Mouse (Mus musculus): ENCODE data around the gene Wdr31. TPM values are rescaled to one million over a fixed set of nuclear protein-coding genes. Genes with fewer than 3 reads are reported as not detected.

The Wdr31 gene
- total RNA-seq (2021): under 1 TPM; 0.27 to 0.54 TPM
- long read RNA-seq, experiment 1: 0 reads
- long read RNA-seq, experiment 2: 0 reads

DNA sequence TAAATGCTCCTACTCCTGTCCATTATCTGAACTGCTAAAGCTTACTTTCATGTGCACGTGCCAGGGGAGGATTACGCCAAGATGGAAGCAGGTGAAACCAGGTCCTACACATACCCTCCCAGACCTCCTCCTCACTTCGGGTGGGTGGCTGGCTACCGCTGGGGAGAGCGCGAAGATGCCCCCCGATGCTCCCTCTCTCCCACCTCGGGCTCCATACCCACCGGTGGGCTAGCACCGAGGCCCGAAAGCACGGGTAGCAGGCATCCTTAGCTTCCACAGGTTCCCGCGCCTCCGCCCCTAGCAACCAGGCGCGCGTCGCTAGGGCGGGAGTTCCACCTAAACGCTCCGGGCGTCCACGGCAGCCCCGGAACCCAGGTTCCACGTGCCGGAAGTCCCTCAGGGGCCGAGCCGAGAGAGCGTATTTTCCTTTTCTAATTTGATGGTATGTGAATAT is at the start of gene Wdr31:
Gene Wdr31 (minus strand): TSS at position 299 of the 454 bp plus-strand sequence.
- DNase-seq: peak; percentile 76

- DNase-seq: peak; percentile 88
Measured at GRCm38 (mm10) chr4:62519849-62520233, 49.1 kb upstream of the Wdr31 start, which contains the start of gene Alad. Gene Alad, minus strand, starts transcription at chr4:62519918.

DNA sequence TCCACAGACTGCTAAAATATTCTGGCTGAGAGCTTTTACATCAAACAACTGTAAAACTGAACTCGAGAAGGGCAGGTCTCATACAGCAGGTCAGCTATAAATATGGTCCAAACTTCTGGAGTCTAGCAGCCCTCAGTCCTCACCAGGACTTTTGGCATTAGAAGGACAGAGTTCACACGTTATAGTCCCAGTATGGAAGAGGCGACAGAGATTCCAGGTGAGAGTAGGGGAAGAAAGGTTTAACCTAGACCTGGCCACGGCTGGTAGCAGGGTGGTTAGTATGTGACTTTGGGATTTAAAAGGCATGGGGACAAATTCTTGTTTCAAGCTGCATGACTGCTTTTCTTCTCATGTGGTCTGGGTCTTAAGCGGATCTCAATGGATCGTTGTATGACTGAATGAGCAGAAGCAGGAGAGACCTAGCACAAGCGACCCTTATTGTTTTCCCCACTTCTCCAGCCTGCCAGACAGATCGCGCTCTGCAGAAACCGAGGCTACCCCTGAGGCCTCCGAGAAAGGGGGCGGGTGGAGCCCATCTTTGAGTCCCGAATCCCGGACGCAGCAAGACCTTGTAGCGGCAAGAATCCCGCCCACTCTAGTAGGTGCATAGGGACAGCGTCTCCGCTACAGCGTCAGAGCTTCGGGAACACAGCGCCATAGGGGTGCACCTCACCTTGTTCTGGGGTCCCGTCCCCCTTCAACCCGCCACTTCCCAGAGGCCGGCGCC is 48.6 kb upstream of the Wdr31 start:
- no peak for DNase-seq

GRCm38 (mm10) chr4:62518416-62519121 is 47.9 kb upstream of the Wdr31 start:
- no peak for DNase-seq

DNA sequence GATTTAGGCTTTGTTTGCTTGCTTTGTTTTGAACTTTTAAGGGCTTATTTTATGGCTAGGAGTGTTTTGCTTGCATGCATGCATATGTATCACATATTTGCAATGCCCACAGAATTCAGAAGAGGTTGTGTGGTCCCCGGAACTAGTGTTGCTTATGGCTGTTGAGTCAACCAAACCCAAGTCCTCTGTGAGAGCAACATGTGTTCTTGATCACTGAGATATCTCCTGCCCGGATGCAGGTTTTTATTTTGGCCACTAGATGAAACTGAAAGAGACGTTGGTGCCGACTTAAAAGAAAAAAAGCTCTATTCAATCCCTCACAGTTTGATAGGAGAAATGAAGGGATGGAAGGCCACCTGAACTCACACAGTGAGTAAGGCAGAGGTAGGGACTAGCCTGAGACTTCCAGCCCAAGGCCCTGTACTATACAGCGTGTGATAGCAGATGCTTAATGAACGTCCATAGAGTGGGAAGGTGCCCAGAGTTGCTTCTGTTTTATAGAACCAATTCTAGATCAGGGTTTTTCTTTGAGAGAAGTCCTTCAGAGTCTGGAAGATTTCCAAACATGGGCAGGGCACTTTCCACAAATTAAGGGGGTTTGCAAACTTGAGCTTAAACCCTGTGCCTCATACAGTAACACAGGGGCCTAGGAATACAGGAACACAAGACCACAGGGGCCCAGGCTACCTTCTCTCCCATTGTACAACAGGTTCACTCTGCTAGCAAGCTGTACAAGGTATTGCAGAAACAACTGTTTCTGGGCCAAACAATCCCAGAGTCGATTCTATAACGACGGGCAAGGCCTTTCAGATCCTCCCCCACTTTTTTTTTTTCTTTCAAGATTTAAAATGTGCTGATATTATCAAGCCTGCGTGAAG is 47.1 kb upstream of the Wdr31 start:
- DNase-seq: no peak

- no peak for DNase-seq
Measured at GRCm38 (mm10) chr4:62517046-62517445, 46.4 kb upstream of the Wdr31 start.

- no peak for DNase-seq
Measured at GRCm38 (mm10) chr4:62516579-62516978, 45.9 kb upstream of the Wdr31 start.

- DNase-seq: no peak
Measured at GRCm38 (mm10) chr4:62516079-62516478, 45.4 kb upstream of the Wdr31 start.

DNA sequence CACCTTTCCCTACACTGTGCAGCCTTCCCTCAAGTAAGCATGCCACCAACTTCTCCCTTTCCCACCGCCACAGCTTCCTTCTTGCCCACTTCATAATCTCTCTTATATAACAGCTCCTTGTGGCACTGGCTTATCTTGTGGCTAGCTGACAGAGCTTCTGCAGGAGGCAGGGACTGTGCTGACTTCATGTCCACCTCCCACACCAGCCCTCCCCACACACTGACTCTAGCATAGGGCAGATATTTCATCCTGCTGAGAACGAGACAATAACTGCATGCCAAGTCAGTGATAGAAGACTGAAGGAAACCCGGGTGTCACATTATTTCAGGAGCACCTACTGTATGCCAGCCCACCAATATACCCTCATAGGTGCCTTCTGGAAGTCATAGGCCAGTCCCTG is 44.8 kb upstream of the Wdr31 start:
- no peak for DNase-seq

GRCm38 (mm10) chr4:62514995-62515394 is 44.3 kb upstream of the Wdr31 start:
- DNase-seq: no peak

DNA sequence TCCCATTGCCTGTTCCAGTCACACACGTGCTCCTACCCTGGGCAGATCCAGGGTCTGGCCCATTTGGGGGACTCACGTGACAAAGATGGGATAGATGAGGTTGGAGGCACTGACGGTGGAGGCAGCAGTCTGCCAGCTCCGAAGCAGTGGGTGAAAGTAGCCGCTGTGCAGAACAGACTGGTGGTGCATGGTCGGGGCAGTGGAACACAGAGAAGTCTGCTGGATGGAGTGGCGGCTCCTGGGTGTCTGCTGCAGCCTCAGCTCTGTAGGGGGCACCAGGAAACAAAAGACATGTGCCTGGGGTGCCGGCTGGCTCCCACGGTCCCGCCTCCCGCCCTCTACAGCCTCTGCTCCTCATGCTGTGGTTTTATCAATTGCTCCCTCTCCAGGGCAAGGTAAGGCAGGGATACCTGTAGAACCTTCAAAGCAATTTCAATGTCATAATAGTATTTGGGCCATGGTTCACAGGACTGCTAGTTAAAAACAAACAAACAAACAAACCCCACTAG is 43.4 kb upstream of the Wdr31 start:
- no peak for DNase-seq

GRCm38 (mm10) chr4:62509946-62510345 is 39.2 kb upstream of the Wdr31 start:
- DNase-seq: no peak

DNA sequence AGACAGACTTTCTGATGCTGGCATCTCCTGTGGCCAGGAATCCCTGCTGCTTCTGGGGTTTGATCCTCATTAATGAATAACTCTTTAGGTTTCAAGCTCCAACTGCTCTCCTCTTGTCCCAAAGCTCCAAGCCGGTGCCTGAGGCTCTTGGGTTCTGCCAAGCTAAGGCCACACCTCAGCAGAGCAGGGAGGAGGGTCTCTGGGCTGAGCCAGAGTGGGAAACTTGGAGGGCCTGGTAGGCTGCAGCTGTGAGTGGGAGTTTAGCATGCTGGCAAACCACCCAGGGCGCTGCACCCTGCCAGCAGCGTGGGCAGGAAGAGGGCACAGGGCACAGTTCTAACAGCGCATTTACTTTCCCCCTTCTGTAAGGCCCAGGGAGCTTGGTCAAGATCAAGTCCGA is 38.1 kb upstream of the Wdr31 start:
- DNase-seq: no peak

GRCm38 (mm10) chr4:62506798-62507197 is 36.1 kb upstream of the Wdr31 start:
- no peak for DNase-seq

DNA sequence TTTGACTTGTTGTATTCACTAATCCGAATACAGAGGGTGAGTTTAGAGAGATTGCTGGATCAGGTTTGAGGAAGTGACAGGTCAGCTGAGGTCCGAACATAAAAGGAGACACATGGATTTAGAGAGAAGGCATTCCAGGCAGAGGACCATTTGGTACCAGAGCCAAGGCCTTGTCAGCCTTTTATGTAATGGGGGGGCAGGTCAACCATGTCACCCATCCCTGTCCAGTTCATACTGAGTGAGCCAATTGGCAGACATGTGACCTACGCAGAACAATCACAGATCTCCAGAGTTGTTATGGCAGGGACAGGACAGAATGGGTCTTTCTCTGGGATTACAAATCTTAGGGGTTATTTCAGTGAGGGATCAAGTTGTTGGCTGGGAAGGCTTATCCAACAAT is 35.3 kb upstream of the Wdr31 start:
- no peak for DNase-seq

- no peak for DNase-seq
Measured at GRCm38 (mm10) chr4:62503374-62503970, 32.8 kb upstream of the Wdr31 start, which contains the start of gene Hdhd3. Gene Hdhd3, minus strand, starts transcription at chr4:62503467.

DNA sequence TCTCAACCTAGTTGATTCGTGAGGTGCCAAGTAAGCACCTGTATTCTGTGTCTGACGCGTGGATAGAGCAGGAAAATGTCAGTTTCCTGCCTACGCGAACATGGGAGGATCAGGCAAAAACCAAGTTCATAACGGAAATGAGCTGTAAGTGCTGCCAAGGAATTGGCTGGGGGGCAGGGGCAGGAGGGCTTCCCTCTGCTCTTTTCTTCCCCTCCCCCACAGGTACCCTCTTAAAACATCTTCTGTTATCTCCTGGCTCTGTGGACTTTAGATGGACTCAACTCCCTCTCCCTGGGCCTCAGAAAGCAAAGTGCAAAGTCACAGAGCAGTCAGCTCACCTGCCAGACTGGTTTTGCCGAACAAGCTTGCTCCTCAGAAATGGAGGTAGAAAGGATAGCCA is 32.3 kb upstream of the Wdr31 start:
- DNase-seq: no peak

GRCm38 (mm10) chr4:62501964-62502732 is 31.5 kb upstream of the Wdr31 start:
- DNase-seq: peak; percentile 85

DNA sequence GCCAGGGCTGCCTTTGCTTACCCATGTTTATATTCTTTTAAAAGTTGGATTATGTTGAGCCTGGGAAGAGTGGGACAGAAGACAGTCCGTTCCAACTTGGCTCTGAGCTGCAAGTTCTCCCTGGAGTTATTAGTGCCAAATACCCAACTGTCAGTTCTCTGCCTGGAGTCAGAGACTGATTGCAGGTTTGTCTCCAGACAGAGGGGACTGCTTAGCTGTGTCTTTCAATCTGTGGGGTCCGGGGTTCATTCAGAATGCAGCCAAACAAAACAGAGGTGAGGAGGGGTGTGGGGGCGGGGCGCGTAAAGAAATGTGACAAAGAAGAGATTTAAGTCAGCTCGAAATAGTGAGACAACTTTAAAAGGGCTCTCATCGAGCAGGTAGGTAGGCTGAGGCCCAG is 30.8 kb upstream of the Wdr31 start:
- DNase-seq: no peak

DNA sequence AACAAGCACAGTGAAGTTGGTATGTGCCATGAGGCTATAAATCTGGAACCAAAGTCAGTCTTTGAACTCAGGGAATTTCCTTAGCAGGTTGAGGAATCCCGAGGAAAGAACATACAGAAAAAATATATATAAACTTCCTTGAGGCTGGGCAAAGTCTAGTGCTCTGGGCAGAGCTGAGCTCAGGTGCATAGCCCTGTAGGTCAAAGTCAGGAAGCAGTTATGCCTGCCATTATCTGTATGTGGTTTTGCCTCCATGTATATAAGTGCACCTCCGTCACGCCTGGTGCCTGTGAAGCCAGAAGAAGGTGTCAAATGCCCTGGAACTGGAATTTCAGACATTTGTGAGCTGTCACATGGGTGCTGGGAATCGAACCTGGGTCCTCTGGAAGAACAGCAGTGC is 30.1 kb upstream of the Wdr31 start:
- DNase-seq: no peak

DNA sequence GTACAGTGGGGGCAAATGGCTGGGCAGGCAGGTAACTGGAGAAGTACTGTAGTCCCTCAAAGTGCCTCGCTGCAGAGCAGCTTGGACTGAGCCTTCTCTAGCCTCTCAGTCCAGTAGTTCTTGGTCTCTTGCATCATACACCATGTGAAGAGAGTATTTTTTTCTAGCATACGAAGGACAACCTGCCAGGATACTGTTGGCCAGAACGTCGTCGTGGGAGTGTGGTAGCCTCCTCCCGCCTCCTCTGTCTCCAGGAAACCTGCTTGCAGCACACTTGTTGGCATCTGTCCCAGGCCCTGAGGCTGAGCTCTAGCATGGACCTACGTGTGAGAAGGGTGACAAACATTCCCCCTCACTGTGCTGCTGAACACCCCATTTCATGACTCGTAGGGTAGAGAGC is 26.1 kb upstream of the Wdr31 start:
- DNase-seq: peak; percentile 43

All from gastrocnemius, postnatal 10 days (tissue).